Mouse (Mus musculus) lung, adult 2 months (tissue): ENCODE results near the gene Vwc2.

Source experiments
- CTCF ChIP-seq: fragments of 200-500 bp; IDR thresholded peaks from 2 replicates; pipeline ENCODE4 v1.5.1; 2011; ENCODE audit warnings: mild to moderate bottlenecking, low read length, control low read depth; ENCODE audit not compliant: insufficient read depth
- POLR2A ChIP-seq: fragments of 200-500 bp; IDR thresholded peaks from 2 replicates; pipeline ENCODE4 v1.6.1; 2011; ENCODE audit warnings: low read depth, mild to moderate bottlenecking, control low read depth, low read length, borderline replicate concordance; ENCODE audit errors: extremely low read depth

DNA sequence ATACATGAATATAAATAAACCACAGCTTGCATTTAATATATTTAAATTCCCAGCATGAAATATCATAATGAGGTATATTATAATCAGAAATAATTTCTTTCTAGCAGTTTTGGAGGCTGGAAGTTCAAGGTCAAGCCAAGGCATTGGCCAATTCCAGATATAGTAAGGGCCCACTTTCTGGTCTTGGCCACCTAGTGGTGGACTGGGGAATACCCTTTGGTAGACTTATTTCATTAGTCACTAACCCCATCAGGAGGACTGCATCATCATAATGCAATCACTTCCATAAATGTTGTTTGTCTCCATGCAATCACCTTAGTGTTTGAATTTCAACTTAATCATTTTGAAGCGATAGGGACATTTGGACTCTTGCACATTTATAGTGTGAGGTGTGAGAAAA, 125.3 kb downstream of the Vwc2 start:
- no peak for TF ChIP-seq CTCF
- no peak for TF ChIP-seq POLR2A
